Mouse (Mus musculus) intestine, embryonic 15.5 days (tissue): ENCODE measurements around the gene Zfp692. TPM values are rescaled to one million over a fixed set of nuclear protein-coding genes. Genes with fewer than 3 reads are reported as not detected.

ENCODE experiments used
- polyA plus RNA-seq: library from polyadenylated mRNA; unstranded; fragments of >200 nt; fragmentation: Nextera tagmentation; extraction: Ambion mirVana; gene quantifications from 2 replicates; pipeline ENCODE4 v1.2.1, GENCODE M21; 2015

Gene Zfp692
- polyA plus RNA-seq, 1 experiment from 2014 or later: 22.1 TPM

Other genes starting within 250 kb of the Zfp692 start
- not detected in 2 replicates for gene Gm12248, start 213.9 kb upstream of the Zfp692 start, polyA plus RNA-seq
- gene Cnot8, start 202.9 kb upstream of the Zfp692 start, polyA plus RNA-seq: 78.3 and 79.4 TPM in 2 replicates
- 18.5 and 18.6 TPM in 2 replicates for gene Gemin5, start 138.5 kb upstream of the Zfp692 start, polyA plus RNA-seq
- gene Mrpl22, start 135.4 kb upstream of the Zfp692 start, polyA plus RNA-seq: 126 and 128 TPM in 2 replicates
- 5.0 and 5.6 TPM in 2 replicates for gene Igtp, start 107.5 kb upstream of the Zfp692 start, polyA plus RNA-seq
- 3.8 TPM in 2 replicates for gene Irgm2, start 107.5 kb upstream of the Zfp692 start, polyA plus RNA-seq
- not detected in 2 replicates for gene 4930438A08Rik, start 32.3 kb upstream of the Zfp692 start, polyA plus RNA-seq
- gene Zfp672, start 23.3 kb downstream of the Zfp692 start, polyA plus RNA-seq: 37.0 and 42.7 TPM in 2 replicates
- gene Sh3bp5l, start 23.7 kb downstream of the Zfp692 start, polyA plus RNA-seq: 28.5 and 28.6 TPM in 2 replicates
- gene Lypd8, start 72.0 kb downstream of the Zfp692 start, polyA plus RNA-seq: 874 and 977 TPM in 2 replicates
- 0.20 TPM in 1 of 2 replicates, not detected in the other for gene 1810065E05Rik, start 114.0 kb downstream of the Zfp692 start, polyA plus RNA-seq
- not detected in 2 replicates for gene Gm12253, start 125.5 kb downstream of the Zfp692 start, polyA plus RNA-seq
- gene Lypd9, start 145.9 kb downstream of the Zfp692 start, polyA plus RNA-seq: not detected in 2 replicates
- gene Olfr30, start 155.2 kb downstream of the Zfp692 start, polyA plus RNA-seq: not detected in 2 replicates
- not detected in 2 replicates for gene Olfr332, start 185.5 kb downstream of the Zfp692 start, polyA plus RNA-seq
- not detected in 2 replicates for gene Olfr331, start 195.5 kb downstream of the Zfp692 start, polyA plus RNA-seq
- gene Olfr330, start 227.8 kb downstream of the Zfp692 start, polyA plus RNA-seq: not detected in 2 replicates
- not detected in 2 replicates for gene Olfr329-ps, start 239.4 kb downstream of the Zfp692 start, polyA plus RNA-seq
- gene Olfr328, start 248.6 kb downstream of the Zfp692 start, polyA plus RNA-seq: 0.05 TPM in 1 of 2 replicates, not detected in the other